Mouse (Mus musculus) heart, postnatal 10 days (tissue): ENCODE measurements around the gene Galnt2. TPM values are rescaled to one million over a fixed set of nuclear protein-coding genes. Genes with fewer than 3 reads are reported as not detected.

Experiments used
- DNase-seq, 2 experiments: peaks; one replicate each; pipeline ENCODE4 v3.0.0; 2021
- intact Hi-C: fragments of 180-260 bp; cut with DNase I; formaldehyde crosslinking; loops from one replicate; pipeline ENCODE4 v1.15.1; 2025
- total RNA-seq, 2 experiments: library from RNA; stranded (reverse); gene quantifications; 2 replicates each; pipeline ENCODE4 v1.2.3; 2021

Galnt2 gene
- total RNA-seq, 2 experiments from 2014 or later: 45.6 to 51.4 TPM

DNA sequence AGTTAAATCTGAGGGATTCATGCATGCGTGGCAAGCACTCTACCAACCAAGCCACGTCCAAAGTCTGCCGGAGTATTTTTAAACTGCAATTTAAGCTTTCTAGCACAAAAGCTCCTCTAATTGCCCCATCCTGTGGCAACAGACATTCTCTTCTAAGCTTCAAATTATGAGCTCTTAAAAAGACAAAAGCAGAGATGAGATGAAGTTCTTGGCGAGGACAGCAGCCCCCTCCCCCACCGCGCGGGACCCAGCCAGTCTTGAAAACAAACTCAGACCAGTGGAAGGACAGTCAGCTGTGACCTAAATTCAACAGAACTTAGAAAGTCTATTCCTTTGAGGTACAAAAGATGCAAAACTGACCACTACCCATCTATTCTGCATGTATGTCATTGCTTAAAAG is 160.0 kb downstream of the Galnt2 start:
- intact Hi-C loops: no loop called here
- no peak for DNase-seq

DNA sequence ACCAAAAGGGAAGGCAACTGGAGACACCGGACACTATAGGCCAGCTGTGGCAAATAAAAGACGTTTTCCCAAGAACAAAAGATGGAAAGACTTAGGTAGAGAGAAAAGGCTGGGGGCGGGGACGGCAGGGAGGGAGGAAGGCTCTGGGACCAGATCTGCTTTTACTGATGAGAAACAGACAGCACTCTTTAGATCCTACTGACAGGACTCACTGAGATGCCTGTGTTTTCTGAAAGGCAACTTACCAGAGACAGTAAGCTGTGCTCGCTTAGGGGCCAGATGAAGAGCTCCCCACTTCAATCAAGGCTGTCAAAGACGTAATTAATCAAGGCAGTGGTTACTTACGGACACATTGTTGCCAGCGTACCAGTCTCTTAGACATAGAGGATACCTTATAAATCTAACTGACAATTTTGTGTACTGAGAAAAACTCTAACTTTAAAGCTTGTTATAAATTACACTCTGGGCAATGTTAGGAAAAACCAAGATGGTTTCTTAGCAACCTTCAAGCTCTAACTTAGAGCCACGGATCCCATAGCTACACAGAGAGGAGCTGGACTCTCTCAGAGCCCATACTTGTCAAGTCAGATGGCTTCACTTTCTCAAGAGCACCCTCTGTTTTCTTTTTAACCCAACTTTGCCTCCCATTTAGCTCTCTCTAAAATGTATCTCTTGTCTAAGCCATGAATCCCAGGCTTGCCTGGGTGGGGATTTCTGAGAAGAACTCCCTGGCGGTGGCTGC is 161.3 kb downstream of the Galnt2 start:
- intact Hi-C loops: no loop called here
- DNase-seq: no peak

DNA sequence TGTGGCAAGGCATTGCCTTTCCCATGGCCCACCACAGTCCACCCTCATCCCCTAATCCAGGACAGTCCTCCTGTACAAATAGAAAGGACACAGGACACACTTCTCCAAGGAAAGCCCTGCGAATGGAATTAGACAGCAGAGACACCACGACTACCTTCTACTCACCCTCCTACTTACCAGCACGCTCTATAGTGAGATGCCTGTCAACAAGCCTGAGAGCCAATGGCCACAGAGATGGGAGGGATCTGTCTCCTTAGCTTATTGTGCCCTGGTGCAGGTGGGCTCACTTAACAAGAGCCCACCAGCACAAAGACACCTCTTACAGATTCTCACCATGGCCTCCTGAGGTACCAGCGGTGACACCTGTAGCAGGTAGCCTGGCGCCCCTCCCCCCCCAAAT is 161.8 kb downstream of the Galnt2 start:
- no peak for DNase-seq
- intact Hi-C loops: no loop called here

DNA sequence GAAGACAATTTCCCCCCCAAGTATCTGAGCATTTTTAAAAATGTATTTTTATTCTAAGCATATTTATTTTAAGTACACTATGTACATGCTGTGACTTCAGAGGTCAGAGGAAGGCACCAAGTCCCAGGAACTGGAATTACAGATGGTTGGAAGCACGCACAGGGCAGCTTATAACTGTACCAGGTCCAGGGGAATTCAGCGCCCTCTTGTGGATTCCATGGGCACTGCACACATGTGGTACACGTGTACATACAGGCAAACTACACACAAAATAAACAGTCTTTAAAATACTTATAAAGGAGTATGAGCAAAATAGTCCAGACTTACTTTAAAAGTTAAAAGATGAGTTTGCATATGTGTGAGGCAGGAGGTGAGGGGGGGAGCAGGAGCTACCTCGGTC is 162.7 kb downstream of the Galnt2 start:
- DNase-seq: no peak
- intact Hi-C loops: no loop called here

DNA sequence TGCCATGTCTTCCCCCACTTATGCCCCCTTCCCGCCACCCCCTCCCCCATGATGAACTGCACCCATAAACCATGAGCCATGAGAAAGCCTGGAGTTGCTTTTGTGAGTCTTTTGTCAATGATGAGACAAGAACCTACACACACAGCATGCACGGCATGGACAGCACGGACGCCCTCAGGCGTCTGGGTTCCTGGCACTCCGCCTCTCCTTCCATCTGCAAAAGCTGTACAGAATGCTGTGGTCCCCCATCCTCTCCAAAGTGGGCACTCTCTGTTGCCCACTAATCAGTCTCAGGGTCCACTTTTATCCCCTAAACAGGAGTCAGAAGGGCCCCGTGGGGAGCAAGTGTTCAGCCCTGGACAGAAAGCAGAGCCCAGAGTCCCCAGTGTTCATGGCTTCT is 163.8 kb downstream of the Galnt2 start:
- DNase-seq: no peak
- intact Hi-C loops: loop anchor here (5.0 kb wide), 1 partner anchor 127 kb away; the partner anchor contains the start of gene Cog2

Other genes starting within 250 kb of the Galnt2 start
- 10 to 100 TPM; 39.6 to 45.6 TPM for gene Abcb10, start 248.3 kb upstream of the Galnt2 start, total RNA-seq
- 10 to 100 TPM; 22.0 to 24.9 TPM for gene Taf5l, start 210.0 kb upstream of the Galnt2 start, total RNA-seq
- gene Urb2, start 209.9 kb upstream of the Galnt2 start, total RNA-seq: 1 to 10 TPM; 7.0 to 8.6 TPM
- gene Pgbd5, start 208.3 kb downstream of the Galnt2 start, total RNA-seq: 1 to 10 TPM; 2.5 to 3.9 TPM